Mouse (Mus musculus): ENCODE data around the gene Klf2. TPM values are rescaled to one million over a fixed set of nuclear protein-coding genes. Genes with fewer than 3 reads are reported as not detected.

Gene Klf2
- polyA plus RNA-seq, 1 experiment from 2014 or later: 14.0 TPM

DNA sequence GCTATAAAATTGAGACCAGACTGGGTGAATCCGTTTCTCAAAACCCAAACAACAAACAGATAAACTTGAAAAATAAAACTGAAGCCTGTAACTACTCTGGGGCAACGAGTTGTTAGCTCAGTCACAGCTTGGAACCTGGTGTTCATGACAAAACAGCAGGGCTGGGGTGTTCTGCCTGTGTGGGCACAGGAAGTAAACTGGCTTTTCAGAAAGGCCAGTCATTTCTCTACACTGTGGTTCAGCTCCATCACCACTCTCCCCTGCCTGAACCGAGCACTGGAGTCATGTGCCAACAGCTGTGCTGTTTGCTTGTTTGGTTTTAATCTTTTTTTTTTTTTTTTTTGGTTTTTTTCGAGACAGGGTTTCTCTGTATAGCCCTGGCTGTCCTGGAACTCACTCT, 24.9 kb downstream of the Klf2 start:
- H3K27me3 ChIP-seq: no peaks in the 10 kb centered on the region
- H3K9me3 ChIP-seq (replicated peaks): no peaks in the 10 kb centered on the region
- H3K36me3 ChIP-seq: peaks cover 80% of the 10 kb centered on the region
- H3K4me3 ChIP-seq (replicated peaks): no peak overlapping the region
- 76% methylated on average over 4 of the region's 4 CpGs for WGBS
- no peaks in the 10 kb centered on the region for H3K4me1 ChIP-seq
- ATAC-seq (replicated peaks; ENCODE audit: low FRiP score): no peak
- H3K27ac ChIP-seq: no peak overlapping the region
- H3K9ac ChIP-seq: no peak overlapping the region
- H3K4me2 ChIP-seq: no peak overlapping the region

DNA sequence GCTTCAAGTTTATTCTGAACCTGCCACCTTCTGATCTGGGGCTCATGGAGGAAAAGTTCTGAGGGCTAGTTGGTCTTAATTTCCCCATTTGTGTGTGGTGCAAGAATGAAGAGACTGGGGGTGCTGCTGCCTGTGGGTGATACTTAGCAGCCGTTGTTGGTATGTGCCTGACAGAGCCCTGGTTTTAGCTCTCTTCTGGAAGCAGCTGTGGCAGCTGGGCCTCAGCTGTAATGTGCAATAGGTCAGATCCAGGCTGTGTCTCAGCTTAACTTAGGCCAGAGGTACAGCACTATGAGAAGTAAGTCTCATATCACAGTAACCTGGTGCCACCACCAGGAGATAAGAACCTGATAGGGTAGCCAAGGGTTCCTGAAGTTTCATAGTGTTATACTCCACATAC, 28.7 kb downstream of the Klf2 start:
- no peaks in the 10 kb centered on the region for H3K4me1 ChIP-seq
- no peak overlapping the region for H3K27ac ChIP-seq
- H3K4me2 ChIP-seq: no peak overlapping the region
- 92% methylated on average over 1 of the region's 1 CpGs for WGBS
- H3K9ac ChIP-seq: no peak overlapping the region
- ATAC-seq (replicated peaks; ENCODE audit: low FRiP score): no peak
- no peaks in the 10 kb centered on the region for H3K9me3 ChIP-seq (replicated peaks)
- H3K4me3 ChIP-seq (replicated peaks): no peak overlapping the region
- H3K36me3 ChIP-seq: peaks cover 55% of the 10 kb centered on the region
- no peaks in the 10 kb centered on the region for H3K27me3 ChIP-seq

DNA sequence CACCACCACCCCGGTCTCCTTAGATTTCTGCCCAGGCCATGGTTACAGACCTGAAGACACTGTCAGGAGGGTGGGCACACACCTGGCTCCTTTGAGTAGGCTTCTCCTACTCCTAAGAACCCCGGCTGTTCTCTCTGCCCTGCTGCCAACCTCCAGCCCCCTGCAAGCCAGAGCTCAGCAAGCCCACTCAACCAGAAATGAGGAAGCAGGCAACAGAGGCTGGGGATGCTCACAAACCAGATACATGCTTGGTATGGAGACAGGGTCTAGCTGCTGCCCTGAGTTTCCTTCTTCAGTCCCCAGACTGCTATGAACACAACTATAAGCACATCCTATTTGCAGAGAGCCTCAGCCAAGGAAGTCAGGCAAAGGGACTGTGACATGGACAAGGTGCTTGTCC, 29.3 kb downstream of the Klf2 start:
- Histone ChIP-seq H3K9ac (no peak overlapping the region), H3K4me2 (no peak overlapping the region), H3K36me3 (peaks cover 53% of the 10 kb centered on the region), H3K4me1 (peaks cover under 1% of the 10 kb centered on the region), H3K27me3 (no peaks in the 10 kb centered on the region), H3K4me3 (replicated peaks) (no peak overlapping the region), H3K27ac (no peak overlapping the region), H3K9me3 (replicated peaks) (no peaks in the 10 kb centered on the region)
- no peak for ATAC-seq (replicated peaks; ENCODE audit: low FRiP score)
- WGBS: 96% methylated on average over 2 of the region's 2 CpGs

DNA sequence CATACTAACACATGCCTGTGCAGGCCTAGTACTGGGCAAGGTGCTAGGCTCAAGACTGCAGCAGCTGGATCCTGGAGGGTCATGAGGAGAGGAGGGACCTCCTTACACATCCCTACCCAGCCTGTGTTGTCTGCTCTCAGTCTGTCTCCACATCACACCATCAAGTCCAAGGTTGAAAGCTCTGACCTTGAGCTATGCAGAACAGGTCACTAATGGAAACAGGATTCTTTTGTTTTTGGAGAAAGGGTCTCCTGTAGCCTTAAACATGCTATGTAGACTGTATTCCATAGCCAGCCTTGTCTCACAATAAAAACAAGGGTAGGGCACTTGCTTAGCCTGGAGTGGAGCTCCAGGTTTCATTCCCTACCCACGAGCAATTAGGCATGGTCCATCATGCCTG, 30.1 kb downstream of the Klf2 start:
- H3K27ac ChIP-seq: no peak overlapping the region
- peaks cover 53% of the 10 kb centered on the region for H3K36me3 ChIP-seq
- H3K27me3 ChIP-seq: no peaks in the 10 kb centered on the region
- peaks cover 9% of the 10 kb centered on the region for H3K4me1 ChIP-seq
- no peak for ATAC-seq (replicated peaks; ENCODE audit: low FRiP score)
- no peaks in the 10 kb centered on the region for H3K9me3 ChIP-seq (replicated peaks)
- H3K9ac ChIP-seq: no peak overlapping the region
- 91% methylated on average over 1 of the region's 1 CpGs for WGBS
- H3K4me3 ChIP-seq (replicated peaks): no peak overlapping the region
- no peak overlapping the region for H3K4me2 ChIP-seq

DNA sequence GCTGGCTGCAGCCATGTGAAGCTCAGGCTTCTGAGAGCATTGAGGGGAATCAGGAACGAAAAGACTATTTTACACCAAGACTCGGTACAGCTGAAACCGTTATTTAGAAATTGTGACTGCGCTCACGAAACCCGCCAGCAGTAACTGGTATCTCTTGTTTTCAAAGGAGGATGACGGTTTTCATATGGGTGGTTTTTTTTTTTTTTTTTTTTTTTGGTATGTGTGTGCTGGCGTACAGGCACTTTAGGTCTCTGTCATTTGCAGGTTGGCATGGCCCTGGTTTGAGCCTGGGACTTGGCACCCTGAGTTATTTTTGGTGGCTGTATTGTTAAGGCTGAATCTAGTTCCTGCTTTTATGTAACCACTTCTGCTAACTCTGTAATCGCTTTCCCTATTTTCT, 31.0 kb downstream of the Klf2 start:
- Histone ChIP-seq H3K27me3 (no peaks in the 10 kb centered on the region), H3K4me3 (replicated peaks) (no peak overlapping the region), H3K36me3 (peaks cover 48% of the 10 kb centered on the region), H3K9ac (no peak overlapping the region), H3K4me2 (no peak overlapping the region), H3K9me3 (replicated peaks) (no peaks in the 10 kb centered on the region), H3K27ac (no peak overlapping the region), H3K4me1 (peaks cover 18% of the 10 kb centered on the region)
- WGBS: 88% methylated on average over 9 of the region's 9 CpGs
- no peak for ATAC-seq (replicated peaks; ENCODE audit: low FRiP score)

DNA sequence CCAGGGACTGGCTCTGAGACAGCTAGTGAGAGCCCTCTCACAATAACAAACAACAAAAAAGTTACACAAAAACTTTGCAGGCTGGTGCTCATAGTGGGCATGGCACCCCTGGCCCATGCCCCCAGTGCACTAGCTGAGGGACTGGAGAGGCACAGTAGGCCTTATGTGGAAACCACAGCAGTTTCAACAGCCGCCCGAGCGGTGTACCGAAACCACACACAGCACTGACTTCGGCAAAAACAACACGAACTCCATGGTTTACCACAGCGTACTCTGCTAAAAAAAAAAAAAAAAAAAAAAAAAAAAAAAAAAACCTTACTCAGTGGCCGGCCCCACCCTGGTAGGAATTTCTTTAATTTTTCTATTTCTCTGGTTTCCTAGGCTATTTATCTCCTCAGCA, 31.9 kb downstream of the Klf2 start:
- Histone ChIP-seq H3K9ac (no peak overlapping the region), H3K9me3 (replicated peaks) (no peaks in the 10 kb centered on the region), H3K36me3 (peaks cover 44% of the 10 kb centered on the region), H3K4me2 (no peak overlapping the region), H3K4me1 (peaks cover 27% of the 10 kb centered on the region), H3K27me3 (no peaks in the 10 kb centered on the region), H3K27ac (no peak overlapping the region), H3K4me3 (replicated peaks) (no peak overlapping the region)
- WGBS: 90% methylated on average over 8 of the region's 8 CpGs
- no peak for ATAC-seq (replicated peaks; ENCODE audit: low FRiP score)

DNA sequence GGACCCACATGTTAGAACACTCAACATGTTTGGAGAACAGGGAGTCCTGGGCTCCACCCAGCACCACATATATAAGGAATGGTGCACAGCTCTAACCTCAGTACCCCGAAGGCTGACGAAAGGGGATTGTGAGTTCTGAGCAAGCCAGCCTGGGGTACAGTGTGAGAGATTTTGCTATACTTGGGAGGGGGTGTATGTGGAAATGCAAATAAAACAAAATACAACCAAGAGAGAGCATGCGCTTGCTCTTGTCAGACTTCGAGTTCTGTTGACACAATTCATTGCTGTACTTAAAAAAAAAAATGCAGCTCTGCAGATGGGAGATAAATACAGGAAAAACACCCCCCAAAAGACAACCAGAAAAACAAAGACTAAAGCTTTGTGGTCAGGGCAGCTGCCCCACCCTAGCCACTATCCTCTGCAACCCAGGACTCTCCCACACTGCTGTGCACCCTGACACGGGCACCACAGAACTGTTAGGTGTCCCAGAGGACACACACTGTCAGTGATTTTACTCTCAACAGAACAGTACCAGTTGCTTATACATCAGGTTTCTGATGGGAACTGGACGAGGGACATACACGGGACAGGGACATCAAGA, 32.7 kb downstream of the Klf2 start:
- H3K36me3 ChIP-seq: peaks cover 45% of the 10 kb centered on the region
- no peak for ATAC-seq (replicated peaks; ENCODE audit: low FRiP score)
- H3K4me1 ChIP-seq: peaks cover 28% of the 10 kb centered on the region
- no peak overlapping the region for H3K27ac ChIP-seq
- WGBS: 87% methylated on average over 7 of the region's 7 CpGs
- no peaks in the 10 kb centered on the region for H3K27me3 ChIP-seq
- no peak overlapping the region for H3K4me3 ChIP-seq (replicated peaks)
- H3K9me3 ChIP-seq (replicated peaks): no peaks in the 10 kb centered on the region
- no peak overlapping the region for H3K4me2 ChIP-seq
- no peak overlapping the region for H3K9ac ChIP-seq

DNA sequence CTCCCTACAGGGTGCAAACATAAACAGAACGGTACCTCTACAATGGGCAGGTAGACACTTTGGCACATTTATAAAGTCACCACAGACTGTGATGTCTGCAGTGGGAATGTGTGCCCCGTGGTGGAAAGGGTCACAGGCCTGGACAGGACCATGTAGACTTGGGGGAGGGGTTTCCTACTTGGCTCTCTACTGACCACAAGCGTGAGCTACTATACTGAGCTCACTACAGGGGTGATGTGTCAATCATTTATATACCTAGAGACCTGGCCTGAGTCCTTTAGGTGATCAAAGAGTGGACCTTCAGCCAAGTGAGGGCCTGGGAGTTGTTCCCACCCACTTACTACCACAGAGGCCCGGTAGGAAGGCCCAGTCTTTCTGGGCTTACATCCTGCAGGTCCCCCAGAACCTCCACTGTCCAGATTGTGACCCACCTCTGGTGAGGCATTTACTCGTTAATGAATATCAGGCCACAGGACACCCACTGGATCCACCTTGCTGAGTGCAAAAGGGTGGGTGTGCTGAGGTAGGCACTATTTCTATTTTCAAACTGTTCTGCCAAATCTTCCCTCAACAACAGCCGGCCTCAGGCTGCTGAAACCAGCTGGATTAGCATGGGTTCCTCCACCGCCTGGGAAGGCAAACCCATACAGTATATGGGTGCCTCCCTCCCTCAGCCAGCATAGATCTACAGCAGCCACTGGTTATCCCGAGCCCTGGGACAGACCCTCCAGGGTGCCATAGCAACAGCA, 34.3 kb downstream of the Klf2 start:
- 69% methylated on average over 8 of the region's 8 CpGs for WGBS
- peaks cover 51% of the 10 kb centered on the region for H3K36me3 ChIP-seq
- H3K27ac ChIP-seq: peak overlapping the region; percentile 69
- H3K27me3 ChIP-seq: no peaks in the 10 kb centered on the region
- no peak overlapping the region for H3K9ac ChIP-seq
- no peaks in the 10 kb centered on the region for H3K9me3 ChIP-seq (replicated peaks)
- no peak overlapping the region for H3K4me2 ChIP-seq
- H3K4me3 ChIP-seq (replicated peaks): no peak overlapping the region
- H3K4me1 ChIP-seq: peaks cover 28% of the 10 kb centered on the region
- ATAC-seq (replicated peaks; ENCODE audit: low FRiP score): peak; percentile 65

DNA sequence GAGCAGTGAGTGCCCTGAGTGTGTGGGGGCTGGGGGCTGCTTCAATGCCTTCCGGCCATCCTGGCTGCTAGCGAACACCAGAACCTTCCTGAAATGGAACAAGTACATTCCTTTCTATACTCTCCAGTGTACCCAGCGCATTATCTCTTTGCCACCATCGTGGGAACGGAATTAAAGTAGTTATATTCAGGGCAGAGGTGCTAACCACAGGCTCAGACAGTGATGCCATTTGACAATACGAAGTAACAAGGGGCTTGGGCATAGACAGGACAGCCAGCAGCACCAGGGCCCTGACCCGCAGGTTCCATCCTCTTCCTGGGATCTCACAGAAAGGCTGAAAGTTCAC, 34.8 kb downstream of the Klf2 start:
- Histone ChIP-seq H3K9ac (no peak overlapping the region), H3K27ac (peak overlapping the region; percentile 69), H3K4me1 (peaks cover 28% of the 10 kb centered on the region), H3K27me3 (no peaks in the 10 kb centered on the region), H3K9me3 (replicated peaks) (no peaks in the 10 kb centered on the region), H3K4me3 (replicated peaks) (no peak overlapping the region), H3K36me3 (peaks cover 56% of the 10 kb centered on the region), H3K4me2 (no peak overlapping the region)
- no peak for ATAC-seq (replicated peaks; ENCODE audit: low FRiP score)
- WGBS: 82% methylated on average over 7 of the region's 7 CpGs

DNA sequence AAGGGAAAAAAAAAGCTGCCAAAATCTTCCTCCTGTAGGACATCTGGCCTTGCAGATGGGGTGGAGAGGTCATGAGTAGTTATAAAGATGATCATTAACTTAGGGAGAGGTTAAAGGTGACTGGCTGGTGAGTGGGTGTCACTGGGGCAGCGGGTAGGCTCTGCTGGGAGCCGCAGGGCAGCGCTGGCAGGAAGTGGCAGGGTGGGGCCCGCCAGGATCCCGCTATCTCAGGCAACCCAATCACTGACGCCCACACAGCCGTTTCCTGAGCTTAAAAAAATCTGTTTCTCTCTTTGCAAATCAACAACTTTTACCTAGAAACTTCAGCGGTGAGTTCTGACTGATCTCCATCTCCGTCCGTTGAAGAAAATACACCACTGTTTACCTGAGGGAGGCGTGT, 35.4 kb downstream of the Klf2 start:
- Histone ChIP-seq H3K36me3 (peaks cover 62% of the 10 kb centered on the region), H3K27ac (peak overlapping the region; percentile 69), H3K4me2 (no peak overlapping the region), H3K27me3 (no peaks in the 10 kb centered on the region), H3K4me3 (replicated peaks) (no peak overlapping the region), H3K4me1 (peaks cover 28% of the 10 kb centered on the region), H3K9ac (no peak overlapping the region), H3K9me3 (replicated peaks) (no peaks in the 10 kb centered on the region)
- no peak for ATAC-seq (replicated peaks; ENCODE audit: low FRiP score)
- 38% methylated on average over 11 of the region's 11 CpGs for WGBS

DNA sequence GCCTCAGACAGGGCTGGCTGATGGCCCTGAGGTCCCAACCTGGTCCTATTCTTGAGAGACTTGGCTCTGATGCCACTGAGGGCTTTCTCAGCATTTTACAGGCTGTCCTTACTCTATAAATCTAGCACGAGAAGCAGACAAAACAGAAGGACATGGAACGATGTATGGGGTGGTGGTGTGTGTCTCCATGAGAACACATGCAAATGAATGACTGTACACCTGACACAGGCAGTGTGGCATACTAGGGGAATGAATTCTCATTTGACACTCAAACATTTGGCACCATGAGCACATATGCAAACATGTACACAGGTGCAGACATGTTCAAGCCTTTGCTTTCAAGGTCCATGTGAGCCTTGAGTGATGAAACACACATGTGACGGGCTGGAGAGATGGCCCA, 37.8 kb downstream of the Klf2 start:
- Histone ChIP-seq H3K9me3 (replicated peaks) (no peaks in the 10 kb centered on the region), H3K36me3 (peaks cover 82% of the 10 kb centered on the region), H3K4me3 (replicated peaks) (no peak overlapping the region), H3K9ac (no peak overlapping the region), H3K27ac (no peak overlapping the region), H3K27me3 (no peaks in the 10 kb centered on the region), H3K4me2 (no peak overlapping the region), H3K4me1 (peaks cover 28% of the 10 kb centered on the region)
- ATAC-seq (replicated peaks; ENCODE audit: low FRiP score): no peak
- WGBS: 86% methylated on average over 3 of the region's 3 CpGs

DNA sequence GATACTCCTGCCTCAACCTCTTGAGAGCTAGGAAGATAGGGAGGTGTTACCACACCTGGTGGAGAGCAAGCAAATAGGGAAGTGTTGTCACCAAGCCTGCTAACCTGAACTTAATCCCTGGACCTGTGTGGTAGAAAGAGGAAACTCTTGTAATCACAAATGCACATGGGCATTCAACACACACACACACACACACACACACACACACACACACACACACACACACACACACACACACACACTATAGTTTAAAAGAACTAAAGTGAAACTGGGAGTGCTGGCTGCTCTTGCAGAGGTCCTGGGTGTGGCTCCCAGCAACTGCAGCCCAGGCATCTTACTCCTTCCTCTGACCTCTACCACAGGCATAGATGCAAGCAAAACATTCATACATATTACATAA, 41.3 kb downstream of the Klf2 start:
- Histone ChIP-seq H3K27me3 (no peaks in the 10 kb centered on the region), H3K4me2 (no peak overlapping the region), H3K4me3 (replicated peaks) (no peak overlapping the region), H3K9me3 (replicated peaks) (no peaks in the 10 kb centered on the region), H3K4me1 (peaks cover 7% of the 10 kb centered on the region; the same call in 1 of the 2 replicates), H3K27ac (no peak overlapping the region), H3K36me3 (peaks cover 96% of the 10 kb centered on the region), H3K9ac (no peak overlapping the region)
- ATAC-seq (replicated peaks; ENCODE audit: low FRiP score): no peak

DNA sequence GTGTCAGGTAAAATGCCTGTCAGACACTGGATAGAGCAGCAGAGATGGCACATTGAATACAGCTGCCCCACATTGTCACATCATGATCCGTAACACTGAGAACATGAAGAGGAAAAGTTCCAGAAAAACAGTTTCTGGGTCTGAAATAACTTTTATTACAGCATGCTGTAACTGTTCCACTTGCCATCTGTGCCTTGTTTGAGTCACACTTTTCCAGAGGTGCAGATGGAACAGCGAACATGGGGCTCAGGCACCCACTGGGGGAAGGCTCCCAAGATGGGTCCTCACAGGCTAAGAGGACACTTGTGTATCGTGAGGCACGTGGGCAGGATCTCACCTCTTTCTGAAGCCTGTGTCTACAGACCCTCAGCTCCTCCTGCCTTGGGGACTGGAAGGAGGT, 43.9 kb downstream of the Klf2 start:
- Histone ChIP-seq H3K27me3 (no peaks in the 10 kb centered on the region), H3K4me1 (no peaks in the 10 kb centered on the region), H3K27ac (no peak overlapping the region), H3K4me2 (no peak overlapping the region), H3K9ac (no peak overlapping the region), H3K4me3 (replicated peaks) (no peak overlapping the region), H3K36me3 (peaks cover 96% of the 10 kb centered on the region), H3K9me3 (replicated peaks) (no peaks in the 10 kb centered on the region)
- WGBS: 90% methylated on average over 4 of the region's 4 CpGs
- ATAC-seq (replicated peaks; ENCODE audit: low FRiP score): no peak

Data from kidney, embryonic 15.5 days (tissue).